Mouse (Mus musculus): ENCODE results near the gene Ostm1.

DNA sequence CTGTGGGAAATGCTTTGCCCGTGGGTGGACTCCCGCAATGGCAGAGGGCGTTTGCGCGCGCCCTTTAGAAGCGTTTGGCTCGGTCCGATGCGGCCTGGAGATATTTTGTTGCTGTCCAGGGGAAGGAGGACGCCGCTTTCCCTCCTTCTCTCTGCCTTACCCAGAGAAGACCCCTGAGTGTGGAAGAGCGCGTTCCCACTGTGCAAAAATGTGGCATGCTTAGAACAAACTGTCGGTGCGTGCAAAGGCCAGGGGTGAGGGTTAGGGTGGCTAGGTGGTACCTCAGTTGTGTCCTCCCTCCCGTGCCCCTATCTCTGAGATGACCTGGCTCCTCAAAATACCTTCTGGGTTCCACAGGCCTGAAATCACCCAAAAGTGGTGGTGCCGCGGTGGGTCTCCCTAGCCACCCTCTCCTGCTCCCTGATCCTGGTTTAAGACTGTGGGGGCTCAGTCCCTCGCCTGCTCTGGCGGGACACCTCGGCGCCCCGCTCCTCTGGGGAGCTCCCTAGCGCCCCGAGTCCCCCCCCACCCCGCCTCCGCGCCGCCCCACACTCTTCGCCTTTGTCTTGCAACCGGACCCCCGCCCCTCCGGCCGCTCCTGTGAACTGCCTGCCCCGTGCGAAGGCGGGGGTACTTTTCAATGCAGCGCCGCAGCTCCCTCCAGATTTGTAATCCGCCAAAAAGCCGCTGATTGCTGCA, 48.3 kb downstream of the Ostm1 start:
- TF ChIP-seq CTCF (IDR thresholded peaks at IDR 0.05) (no peak), EP300 (IDR thresholded peaks at IDR 0.05) (no peak)
